ENCODE assay signal across 10 mouse cellular contexts in the genomic region with DNA sequence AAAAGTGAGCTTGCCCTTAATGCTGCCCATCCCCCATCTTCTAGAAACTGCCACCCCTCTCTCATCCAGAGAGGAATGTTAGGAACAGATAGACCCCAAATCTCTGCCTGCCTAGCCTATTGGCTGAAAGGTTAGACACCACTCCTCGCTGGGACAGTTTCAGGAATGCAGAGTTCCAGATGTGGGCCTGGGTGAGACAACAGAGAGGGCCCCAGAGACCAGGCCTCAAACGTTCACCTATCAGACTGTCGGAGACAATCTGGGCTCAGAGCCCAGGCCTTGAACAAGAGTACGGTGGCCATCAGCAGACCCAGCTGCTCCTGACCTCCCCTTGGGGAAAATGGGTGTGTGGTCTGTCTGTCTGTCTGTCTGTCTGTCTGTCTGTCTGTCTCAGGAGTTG. TPM values are rescaled to one million over a fixed set of nuclear protein-coding genes. Genes with fewer than 3 reads are reported as not detected.
DNase-seq lines count a peak whose midpoint lies in the region; ATAC-seq and TF ChIP-seq lines count a peak whose summit lies in the region.
"Had no signal": no experiment of that assay in that cellular context is flagged by ENCODE, and none has a peak within 500 bp of the region (broad histone marks: within the 10 kb centered on the region; RNA-seq: fewer than 3 reads in every experiment).

No protein-coding gene starts in this region.

- H3K36me3 ChIP-seq in midbrain, embryonic 10.5 days: no peaks in the 10 kb centered on the region
- H3K36me3 ChIP-seq in midbrain, embryonic 15.5 days (replicated peaks): no peaks in the 10 kb centered on the region
- peaks cover 39% of the 10 kb centered on the region for H3K36me3 ChIP-seq in intestine, embryonic 14.5 days (ENCODE audit: control insufficient read depth, insufficient read depth, low read length)
- H3K36me3 ChIP-seq in stomach, embryonic 15.5 days: peaks cover 37% of the 10 kb centered on the region

- 67% methylated on average over 4 of the region's 4 CpGs for WGBS in midbrain, embryonic 10.5 days
- 62% methylated on average over 4 of the region's 4 CpGs for WGBS in midbrain, embryonic 15.5 days
- 42% methylated on average over 4 of the region's 4 CpGs for WGBS in intestine, embryonic 14.5 days
- 48% methylated on average over 4 of the region's 4 CpGs for WGBS in stomach, embryonic 15.5 days
- 42% methylated on average over 4 of the region's 4 CpGs for WGBS in cerebellum, adult 2 months

- ATAC-seq in midbrain, embryonic 15.5 days (replicated peaks): no peak
- no peak for ATAC-seq in intestine, embryonic 14.5 days (replicated peaks; ENCODE audit: low FRiP score, low TSS enrichment, low read depth)
- ATAC-seq in stomach, embryonic 15.5 days (ENCODE audit: insufficient read depth, low FRiP score, low read depth): no peak

- H3K27ac ChIP-seq in gastrocnemius, adult 2 months: peak overlapping the region; percentile 83
- peak overlapping the region; percentile 76 for H3K27ac ChIP-seq in midbrain, embryonic 10.5 days (replicated peaks)
- no peak overlapping the region for H3K27ac ChIP-seq in midbrain, embryonic 15.5 days
- H3K27ac ChIP-seq in intestine, embryonic 14.5 days (ENCODE audit: low read depth): peak overlapping the region; percentile 93
- peak overlapping the region; percentile 97 for H3K27ac ChIP-seq in stomach, embryonic 15.5 days
- H3K27ac ChIP-seq in cerebellum, adult 2 months (ENCODE audit: insufficient read depth, low read length): no peak overlapping the region
- H3K27ac ChIP-seq: liver, embryonic 14.5 days had no signal

- no peak overlapping the region for H3K4me2 ChIP-seq in midbrain, embryonic 15.5 days
- H3K4me2 ChIP-seq in intestine, embryonic 14.5 days (ENCODE audit: low read length): peak overlapping the region; percentile 52
- peak overlapping the region; percentile 59 for H3K4me2 ChIP-seq in stomach, embryonic 15.5 days

- intact Hi-C loops in gastrocnemius, adult 2 months (cut with DNase I): no loop called here
- intact Hi-C loops in gastrocnemius, postnatal 36 days (cut with DNase I): no loop called here

- H3K27me3 ChIP-seq in midbrain, embryonic 10.5 days (ENCODE audit: low read depth, poor library complexity, severe bottlenecking): no peaks in the 10 kb centered on the region
- no peaks in the 10 kb centered on the region for H3K27me3 ChIP-seq in midbrain, embryonic 15.5 days (replicated peaks)
- no peaks in the 10 kb centered on the region for H3K27me3 ChIP-seq in intestine, embryonic 14.5 days (replicated peaks; ENCODE audit: control insufficient read depth, insufficient read depth, low read length)
- no peaks in the 10 kb centered on the region for H3K27me3 ChIP-seq in stomach, embryonic 15.5 days (replicated peaks)
- H3K27me3 ChIP-seq in cerebellum, adult 2 months (ENCODE audit: control insufficient read depth, insufficient read depth, low read length): no peaks in the 10 kb centered on the region

- H3K4me1 ChIP-seq in midbrain, embryonic 10.5 days: peaks cover 34% of the 10 kb centered on the region
- no peaks in the 10 kb centered on the region for H3K4me1 ChIP-seq in midbrain, embryonic 15.5 days
- peaks cover 34% of the 10 kb centered on the region for H3K4me1 ChIP-seq in intestine, embryonic 14.5 days (replicated peaks; ENCODE audit: control insufficient read depth, insufficient read depth, low read length)
- H3K4me1 ChIP-seq in stomach, embryonic 15.5 days: peaks cover 22% of the 10 kb centered on the region
- H3K4me1 ChIP-seq in cerebellum, adult 2 months (ENCODE audit: control insufficient read depth, insufficient read depth, low read length): no peaks in the 10 kb centered on the region

- H3K9me3 ChIP-seq in midbrain, embryonic 10.5 days (replicated peaks): no peaks in the 10 kb centered on the region
- no peaks in the 10 kb centered on the region for H3K9me3 ChIP-seq in midbrain, embryonic 15.5 days
- H3K9me3 ChIP-seq in intestine, embryonic 14.5 days (ENCODE audit: control insufficient read depth, low read length): no peaks in the 10 kb centered on the region
- no peaks in the 10 kb centered on the region for H3K9me3 ChIP-seq in stomach, embryonic 15.5 days

- H3K9ac ChIP-seq in midbrain, embryonic 15.5 days: no peak overlapping the region
- no peak overlapping the region for H3K9ac ChIP-seq in intestine, embryonic 14.5 days (ENCODE audit: low read length)
- no peak overlapping the region for H3K9ac ChIP-seq in stomach, embryonic 15.5 days
- H3K9ac ChIP-seq: liver, embryonic 14.5 days had no signal

- TF ChIP-seq CTCF in gastrocnemius, adult 2 months (IDR thresholded peaks at IDR 0.05): no peak
- no peak for TF ChIP-seq CTCF in cerebellum, adult 2 months (IDR thresholded peaks at IDR 0.05; ENCODE audit: borderline replicate concordance, insufficient read depth, low read depth, low read length)

- no peak for DNase-seq in gastrocnemius, adult 2 months
- no peak for DNase-seq in gastrocnemius, postnatal 36 days
- no peak for DNase-seq in midbrain, embryonic 10.5 days (ENCODE audit: low spot score)
- DNase-seq in intestine, embryonic 14.5 days (ENCODE audit: low spot score): no peak
- DNase-seq in frontal cortex, postnatal 36 days (ENCODE audit: low spot score in 2 of 2): no peak
- DNase-seq in cerebellum, adult 2 months: no peak
- DNase-seq: kidney, adult 8-10 months had no signal

- TF ChIP-seq POLR2A in cerebellum, adult 2 months (IDR thresholded peaks at IDR 0.05; ENCODE audit: borderline replicate concordance, insufficient read depth, low read length): no peak

- H3K4me3 ChIP-seq in gastrocnemius, adult 2 months: no peak overlapping the region
- H3K4me3 ChIP-seq in midbrain, embryonic 10.5 days: no peak overlapping the region
- H3K4me3 ChIP-seq in midbrain, embryonic 15.5 days: no peak overlapping the region
- H3K4me3 ChIP-seq in intestine, embryonic 14.5 days (ENCODE audit: low read depth, low read length): no peak overlapping the region
- no peak overlapping the region for H3K4me3 ChIP-seq in stomach, embryonic 15.5 days (replicated peaks)
- no peak overlapping the region for H3K4me3 ChIP-seq in cerebellum, adult 2 months (replicated peaks; ENCODE audit: insufficient read depth, low read depth, low read length)

RNA-seq across cellular contexts. Expression of a gene that starts 17.7 kb away (rescaled TPM):
- total RNA-seq in gastrocnemius, adult 2 months (2021): not detected
- 1 to 10 TPM in 1 of 2 experiments, not detected in 1; 2.1 TPM for total RNA-seq in gastrocnemius, postnatal 36 days (2021)
- polyA plus RNA-seq in midbrain, embryonic 10.5 days (2016; fragmentation: Nextera tagmentation; extraction: Ambion mirVana): 3.0 TPM in 1 of 2 replicates, not detected in the other
- not detected in 2 replicates for polyA plus RNA-seq in midbrain, embryonic 15.5 days (2015; fragmentation: Nextera tagmentation; extraction: Ambion mirVana)
- polyA plus RNA-seq in intestine, embryonic 14.5 days (2014; fragmentation: Nextera tagmentation; extraction: Ambion mirVana): 3.9 TPM in 1 of 2 replicates, not detected in the other
- polyA plus RNA-seq in stomach, embryonic 15.5 days (2015; fragmentation: Nextera tagmentation; extraction: Ambion mirVana): 3.6 and 8.0 TPM in 2 replicates
- polyA plus RNA-seq in cerebellum, adult 2 months (2012; rRNA removed): 0.52 and 1.2 TPM in 2 replicates
- polyA plus RNA-seq: liver, embryonic 14.5 days had no signal

RNA-seq across cellular contexts. Expression of a gene that starts 28.5 kb away (rescaled TPM):
- total RNA-seq in gastrocnemius, adult 2 months (2021): 10 to 100 TPM; 21.2 to 28.5 TPM
- total RNA-seq in gastrocnemius, postnatal 36 days (2021): 10 to 100 TPM; 17.6 to 22.7 TPM
- polyA plus RNA-seq in midbrain, embryonic 10.5 days (2016; fragmentation: Nextera tagmentation; extraction: Ambion mirVana): 11.9 and 13.4 TPM in 2 replicates
- 31.4 and 32.2 TPM in 2 replicates for polyA plus RNA-seq in midbrain, embryonic 15.5 days (2015; fragmentation: Nextera tagmentation; extraction: Ambion mirVana)
- 16.4 and 20.0 TPM in 2 replicates for polyA plus RNA-seq in intestine, embryonic 14.5 days (2014; fragmentation: Nextera tagmentation; extraction: Ambion mirVana)
- 9.1 and 15.9 TPM in 2 replicates for polyA plus RNA-seq in stomach, embryonic 15.5 days (2015; fragmentation: Nextera tagmentation; extraction: Ambion mirVana)
- polyA plus RNA-seq in cerebellum, adult 2 months (2012; rRNA removed): 26.6 and 29.6 TPM in 2 replicates

RNA-seq across cellular contexts. Expression of a gene that starts 45.1 kb away (rescaled TPM):
- 10 to 100 TPM; 19.9 to 30.6 TPM for total RNA-seq in gastrocnemius, adult 2 months (2021)
- 10 to 100 TPM; 15.6 to 25.5 TPM for total RNA-seq in gastrocnemius, postnatal 36 days (2021)
- 13.6 and 16.3 TPM in 2 replicates for polyA plus RNA-seq in midbrain, embryonic 10.5 days (2016; fragmentation: Nextera tagmentation; extraction: Ambion mirVana)
- polyA plus RNA-seq in midbrain, embryonic 15.5 days (2015; fragmentation: Nextera tagmentation; extraction: Ambion mirVana): 10.4 and 10.6 TPM in 2 replicates
- polyA plus RNA-seq in intestine, embryonic 14.5 days (2014; fragmentation: Nextera tagmentation; extraction: Ambion mirVana): 70.1 and 72.1 TPM in 2 replicates
- polyA plus RNA-seq in stomach, embryonic 15.5 days (2015; fragmentation: Nextera tagmentation; extraction: Ambion mirVana): 88.7 and 92.5 TPM in 2 replicates
- 41.8 and 44.8 TPM in 2 replicates for polyA plus RNA-seq in cerebellum, adult 2 months (2012; rRNA removed)

Comparison
In these comparisons a context has a peak if more than half of its experiments do, and no peak if none do; other contexts are left out.
1. H3K27ac ChIP-seq: peak in gastrocnemius, adult 2 months (single experiment), midbrain, embryonic 10.5 days (single experiment), intestine, embryonic 14.5 days (single experiment) and stomach, embryonic 15.5 days (single experiment); none in midbrain, embryonic 15.5 days (single experiment) and cerebellum, adult 2 months (single experiment).